Mouse (Mus musculus) erythroblast, adult 5-6 weeks (primary cell): ENCODE measurements around the gene Gm9887. TPM values are rescaled to one million over a fixed set of nuclear protein-coding genes. Genes with fewer than 3 reads are reported as not detected.

Source experiments
- ATAC-seq: replicated peaks from 2 replicates; pipeline ENCODE4 v1.8.0; 2016; ENCODE audit warnings: moderate number of reproducible peaks, mild to moderate bottlenecking, moderate TSS enrichment, inconsistent platforms; ENCODE audit not compliant: poor library complexity, low FRiP score, severe bottlenecking
- total RNA-seq, 2 experiments: library from RNA; stranded (forward) in 1 of 2; stranded (reverse) in 1 of 2; fragments of 150-400 nt in 1 of 2; fragments of 200-764, 138-1000 nt in 1 of 2; gene quantifications; 2 replicates each; pipeline versions ENCODE4 v1.2.3 to v1.2.4; 2015 to 2017; ENCODE audit warnings: low replicate concordance in 2 of 2

Gm9887 gene
- total RNA-seq (2015; ENCODE audit: low replicate concordance) = not detected in 2 replicates
- total RNA-seq (2017; ENCODE audit: low replicate concordance) = not detected in 2 replicates

GRCm38 (mm10) chr12:69371854-69372671, at the start of gene Gm9887, which contains the start of gene Arf6:
Gm9887 (minus strand) TSS chr12:69372458.
Arf6 (plus strand) TSS chr12:69372150.
- ATAC-seq = peak; percentile 87

DNA sequence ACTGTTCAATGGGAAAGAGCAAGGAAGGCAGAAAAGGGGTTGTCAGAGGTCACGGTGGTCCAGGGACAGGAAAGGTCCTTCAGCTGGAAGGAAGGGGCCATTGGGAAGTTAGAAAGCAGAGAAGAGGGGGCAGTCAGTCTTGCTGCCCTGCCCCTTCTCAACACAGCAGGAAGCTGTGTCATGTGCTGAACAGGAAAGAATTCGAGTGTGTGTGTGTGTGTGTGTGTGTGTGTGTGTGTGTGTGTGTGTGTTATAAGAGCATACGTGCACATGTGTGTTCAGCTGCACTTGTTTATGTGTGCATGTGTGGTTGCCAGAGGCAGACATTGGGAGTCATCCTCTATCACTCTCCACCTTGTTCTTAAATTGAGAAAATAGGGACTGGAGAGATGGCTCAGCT, 48.5 kb upstream of the Gm9887 start:
- no peak for ATAC-seq

DNA sequence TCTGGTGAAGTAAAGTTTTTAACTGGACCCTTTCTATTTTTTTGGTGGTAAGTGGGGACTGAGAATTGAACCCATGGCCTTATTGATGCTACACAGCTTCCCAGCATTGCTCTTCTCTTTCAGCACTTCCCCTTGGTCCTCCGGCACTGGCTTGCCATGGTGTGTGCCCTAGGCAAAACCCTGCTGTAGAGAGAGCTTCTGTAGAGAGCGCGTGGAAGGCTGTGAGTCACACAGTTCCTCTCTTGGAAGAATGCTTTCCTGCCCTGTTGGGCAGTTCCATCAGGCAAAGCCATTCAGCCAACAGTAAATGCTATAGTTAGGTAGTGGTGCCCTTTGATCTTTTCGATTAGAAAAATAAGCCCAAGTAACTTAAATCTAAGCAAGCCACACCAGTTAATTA, 47.3 kb upstream of the Gm9887 start:
- no peak for ATAC-seq

DNA sequence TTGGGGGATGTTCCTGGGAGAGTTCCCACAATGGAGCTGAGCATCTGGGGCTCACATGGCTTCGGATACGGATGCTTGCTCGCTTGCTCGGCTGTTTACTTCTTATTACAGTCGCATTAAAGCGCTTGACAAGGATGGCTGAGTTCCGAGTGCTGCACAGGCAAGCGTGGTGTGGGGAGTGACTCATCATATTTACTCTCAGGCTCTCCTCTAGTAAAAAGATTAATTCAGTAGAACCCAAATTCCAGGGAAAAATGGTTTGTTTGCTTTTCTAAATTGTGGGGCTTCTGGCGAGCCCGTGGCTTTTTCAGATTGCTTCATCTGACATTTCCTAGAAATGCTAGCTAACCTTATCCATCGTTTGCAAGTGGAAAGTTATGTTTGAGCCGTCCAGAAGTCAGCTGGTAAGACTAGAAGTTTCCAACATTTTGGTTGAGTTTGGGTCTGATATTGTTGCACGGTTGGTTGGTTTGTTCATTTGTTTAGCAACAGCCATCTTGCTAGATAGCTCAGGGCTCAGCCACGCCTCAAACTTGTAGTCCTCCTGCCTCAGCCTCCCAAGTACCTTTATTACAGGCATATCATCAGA, 46.9 kb upstream of the Gm9887 start:
- peak; percentile 74; the same call in 1 of the 2 replicates for ATAC-seq

- ATAC-seq = no peak
These were observed 46.3 kb upstream of the Gm9887 start for GRCm38 (mm10) chr12:69418606-69419005.

DNA sequence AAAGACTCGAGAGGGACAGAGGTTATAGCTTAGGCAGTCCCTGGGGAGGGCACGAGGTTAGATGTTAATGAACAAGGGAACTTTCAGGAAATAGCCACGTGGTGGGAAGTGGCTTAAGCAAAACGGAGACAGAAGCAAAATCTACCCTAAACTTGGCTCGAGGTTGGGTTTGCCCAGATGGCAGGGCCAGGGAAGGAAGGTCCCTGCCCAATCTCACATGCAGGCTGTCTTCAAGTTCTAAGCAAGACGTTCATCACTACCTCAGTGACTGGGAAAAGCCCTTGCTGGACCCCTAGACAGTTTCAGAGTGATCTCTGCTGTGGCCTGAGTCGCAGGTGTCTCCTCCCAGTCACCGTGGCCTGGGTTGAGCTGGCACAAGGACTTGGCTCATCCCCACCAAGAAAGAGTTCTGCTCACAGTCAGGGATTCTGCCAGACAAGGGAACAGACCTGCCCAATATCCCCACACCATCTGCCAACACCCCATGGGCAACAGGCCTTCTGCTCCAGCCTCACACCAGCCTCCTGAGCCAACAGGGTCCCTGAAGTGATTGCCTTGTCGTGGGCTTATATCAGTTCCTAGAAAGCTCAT, 45.5 kb upstream of the Gm9887 start:
- no peak for ATAC-seq

GRCm38 (mm10) chr12:69416793-69417192, 44.5 kb upstream of the Gm9887 start:
- ATAC-seq = no peak

DNA sequence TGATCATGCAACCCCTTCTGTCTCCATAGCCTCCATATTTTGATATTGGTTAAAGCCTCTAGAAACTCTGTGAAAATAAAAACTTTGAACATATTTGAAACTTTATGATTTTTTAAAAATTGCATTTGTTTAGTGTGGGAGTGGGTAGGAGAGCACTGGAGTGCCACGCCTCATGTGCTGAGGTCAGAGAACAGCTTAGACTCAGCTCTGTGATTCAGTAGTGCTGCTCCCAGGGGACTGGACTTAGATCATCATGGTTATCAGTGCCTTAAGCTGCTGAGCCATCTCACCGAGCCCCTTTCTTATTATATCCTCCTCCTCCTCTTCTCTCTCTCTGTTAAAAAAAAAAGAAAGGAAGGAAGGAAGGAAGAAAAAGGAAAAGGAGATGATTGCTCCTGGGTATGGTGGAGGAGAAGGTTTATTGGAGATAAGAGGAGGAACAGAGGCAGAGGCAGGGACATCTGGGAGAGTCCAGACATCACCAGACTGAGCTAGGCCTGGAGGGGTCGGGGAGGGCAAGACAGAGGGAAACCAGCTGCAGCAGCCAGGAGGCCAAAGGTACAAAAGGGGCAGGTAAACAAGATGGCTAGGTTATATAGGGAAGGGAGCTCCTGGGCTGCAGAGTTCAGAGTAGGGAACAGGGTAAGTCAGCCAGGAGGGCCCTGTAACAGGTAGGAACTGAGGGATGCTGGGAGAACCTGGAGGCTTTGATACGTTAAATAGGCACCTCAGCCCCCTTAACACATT, 42.7 kb upstream of the Gm9887 start:
- no peak for ATAC-seq

DNA sequence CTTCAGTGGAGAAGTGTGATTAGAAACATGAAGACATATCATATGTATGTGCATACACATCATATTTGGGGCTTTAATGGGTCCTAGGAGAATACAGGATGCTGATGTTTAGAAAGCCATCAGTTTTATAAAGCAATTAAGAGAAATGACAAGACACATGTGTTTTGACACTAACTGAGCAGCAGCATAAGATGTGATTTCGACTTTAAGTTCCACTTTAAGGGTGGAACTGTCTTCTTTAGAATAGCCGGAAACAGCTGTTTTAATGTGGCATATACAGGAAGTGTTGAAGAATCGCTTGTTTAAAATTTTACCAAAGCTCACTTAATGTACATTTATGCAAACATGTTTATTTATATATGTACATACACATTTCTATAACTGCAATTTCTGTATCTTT, 41.0 kb upstream of the Gm9887 start:
- ATAC-seq = no peak

GRCm38 (mm10) chr12:69411936-69412335, 39.7 kb upstream of the Gm9887 start:
- ATAC-seq = no peak

DNA sequence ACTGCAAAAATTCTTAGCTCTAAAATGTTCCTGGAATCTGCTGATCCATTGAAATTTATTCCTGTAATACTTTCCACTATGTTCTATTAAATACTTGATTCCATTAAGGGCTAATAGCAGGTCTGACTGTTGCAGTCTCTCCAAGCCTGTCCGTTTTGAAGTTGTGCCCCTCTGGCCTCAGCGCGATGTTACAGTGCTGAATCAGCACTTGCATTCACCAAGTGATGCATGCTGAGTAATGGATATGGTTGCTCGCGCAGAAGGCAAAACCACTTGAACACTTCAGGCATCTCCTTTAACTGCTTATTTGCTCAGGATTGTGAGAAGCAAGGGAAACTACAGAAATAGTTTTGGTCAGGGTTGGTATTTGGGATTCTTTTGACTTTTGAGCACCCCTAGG, 38.5 kb upstream of the Gm9887 start:
- ATAC-seq = no peak

- ATAC-seq = no peak
These were observed 30.4 kb upstream of the Gm9887 start for GRCm38 (mm10) chr12:69402594-69403167.

GRCm38 (mm10) chr12:69402100-69402499, 29.8 kb upstream of the Gm9887 start:
- no peak for ATAC-seq

GRCm38 (mm10) chr12:69400871-69401286, 28.6 kb upstream of the Gm9887 start:
- no peak for ATAC-seq

DNA sequence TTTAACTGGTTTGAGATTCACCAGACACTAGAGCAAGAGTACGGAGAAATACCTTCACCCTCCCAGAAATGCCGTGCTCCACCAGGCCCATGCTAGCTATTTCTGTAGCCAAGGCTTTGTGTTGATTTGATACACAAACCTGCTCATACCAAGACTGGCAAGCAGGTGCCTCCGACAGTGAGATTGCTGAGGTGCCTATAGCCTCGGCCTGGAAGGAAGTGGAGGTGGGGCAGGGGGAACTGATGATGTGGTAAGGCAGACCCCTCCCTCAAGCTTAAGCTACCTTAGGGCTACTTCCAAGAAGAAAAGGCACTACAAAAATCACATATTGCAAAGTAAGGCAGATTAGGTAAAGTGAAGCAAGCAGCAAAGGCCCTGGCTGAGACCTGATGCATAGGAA, 28.1 kb upstream of the Gm9887 start:
- ATAC-seq = no peak

DNA sequence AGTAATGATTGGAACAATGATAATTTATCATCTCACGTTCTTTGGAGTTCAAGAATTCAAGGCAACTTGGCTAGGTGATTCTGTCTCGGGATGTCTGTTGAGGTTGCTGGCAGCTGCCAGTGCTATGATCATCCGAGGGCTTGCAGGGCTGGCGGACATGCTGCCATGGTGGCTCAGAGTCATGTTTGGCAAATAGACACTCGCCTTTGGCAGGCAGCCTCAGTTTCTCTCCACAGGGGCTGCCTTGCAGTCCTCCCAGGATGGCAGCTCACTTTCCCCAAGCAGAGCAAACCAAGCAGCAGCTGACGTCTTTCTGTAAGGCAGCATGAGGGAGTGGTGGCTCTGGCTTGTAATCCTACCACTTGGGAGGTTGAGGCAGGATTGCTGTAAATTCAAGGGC, 22.2 kb upstream of the Gm9887 start:
- no peak for ATAC-seq

- ATAC-seq = no peak
These were observed 20.8 kb upstream of the Gm9887 start for GRCm38 (mm10) chr12:69393076-69393475.

GRCm38 (mm10) chr12:69390000-69390698, 17.9 kb upstream of the Gm9887 start:
- no peak for ATAC-seq

- no peak for ATAC-seq
These were observed 17.1 kb upstream of the Gm9887 start for GRCm38 (mm10) chr12:69389273-69389938.
